Mouse (Mus musculus): ENCODE measurements around the gene Wfdc16. TPM values are rescaled to one million over a fixed set of nuclear protein-coding genes. Genes with fewer than 3 reads are reported as not detected.
"Not testable (repeated sequence)": the region's sequence is repeated elsewhere in the genome, so short reads cannot be mapped to it uniquely, and the experiment has no call there.

Wfdc16 gene
- polyA plus RNA-seq, 1 experiment from 2014 or later, result not detected

DNA sequence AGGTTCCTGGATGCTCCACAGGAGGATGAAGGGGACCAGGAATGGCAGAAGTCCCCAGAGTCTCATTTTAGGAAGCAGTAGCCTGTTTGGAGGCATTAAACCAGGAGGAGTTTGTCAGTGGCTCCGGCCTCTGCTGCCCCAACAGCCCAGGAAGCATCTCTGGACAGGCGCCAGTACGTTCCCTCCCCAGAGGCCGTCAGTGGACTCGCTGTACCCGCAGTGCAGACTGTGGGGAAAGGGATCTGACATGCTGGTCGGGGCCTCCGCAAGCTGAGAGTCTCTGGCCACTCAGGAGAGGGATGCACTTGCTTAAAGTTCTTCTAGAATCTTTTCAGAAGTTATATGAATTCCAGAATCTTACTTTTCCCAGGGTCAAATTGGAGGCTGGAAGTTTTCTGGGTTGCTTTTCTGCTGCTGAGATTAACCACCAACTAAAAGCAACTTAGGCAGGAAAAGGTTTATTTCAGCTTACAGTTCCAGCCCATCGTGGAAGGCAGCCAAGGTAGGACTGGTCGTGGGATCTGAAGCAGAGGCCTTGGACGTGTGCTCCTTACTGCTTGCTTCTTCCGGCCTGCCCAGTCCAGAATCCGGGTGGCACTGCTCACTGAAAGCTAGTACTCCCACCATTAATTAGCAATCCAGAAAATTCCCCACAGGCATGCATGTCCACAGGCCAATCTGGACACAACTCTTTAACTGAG, 53.4 kb downstream of the Wfdc16 start, which contains the start of gene Wfdc6a:
TSS of gene Wfdc6a (minus strand) at position 423 of the 701 bp plus-strand sequence.
- not testable (repeated sequence) for H3K36me3 ChIP-seq (replicated peaks); ATAC-seq (ENCODE audit: low FRiP score); H3K9me3 ChIP-seq; H3K27ac ChIP-seq; H3K4me3 ChIP-seq (replicated peaks); H3K9ac ChIP-seq; H3K4me1 ChIP-seq; H3K27me3 ChIP-seq; H3K4me2 ChIP-seq
- WGBS, result 71% methylated on average over 13 of the region's 13 CpGs

Other genes starting within 250 kb of the Wfdc16 start
- gene Slpi, start 249.7 kb downstream of the Wfdc16 start, polyA plus RNA-seq (2016; fragmentation: Nextera tagmentation; extraction: Ambion mirVana), result 0.41 TPM in 1 of 2 replicates, not detected in the other
- gene Rbpjl, start 235.7 kb downstream of the Wfdc16 start, polyA plus RNA-seq (2016; fragmentation: Nextera tagmentation; extraction: Ambion mirVana), result 0.08 and 0.09 TPM in 2 replicates
- 3.3 and 4.0 TPM in 2 replicates for gene Matn4, start 233.6 kb downstream of the Wfdc16 start, polyA plus RNA-seq (2016; fragmentation: Nextera tagmentation; extraction: Ambion mirVana)
- 12.1 and 12.6 TPM in 2 replicates for gene Sdc4, start 194.9 kb downstream of the Wfdc16 start, polyA plus RNA-seq (2016; fragmentation: Nextera tagmentation; extraction: Ambion mirVana)
- 60.5 and 67.4 TPM in 2 replicates for gene Sys1, start 181.8 kb downstream of the Wfdc16 start, polyA plus RNA-seq (2016; fragmentation: Nextera tagmentation; extraction: Ambion mirVana)
- gene Gm20458, start 177.8 kb downstream of the Wfdc16 start, polyA plus RNA-seq (2016; fragmentation: Nextera tagmentation; extraction: Ambion mirVana), result 4.7 and 6.2 TPM in 2 replicates
- not detected in 2 replicates for gene Trp53tg5, start 165.1 kb downstream of the Wfdc16 start, polyA plus RNA-seq (2016; fragmentation: Nextera tagmentation; extraction: Ambion mirVana)
- gene Dbndd2, start 152.7 kb downstream of the Wfdc16 start, polyA plus RNA-seq (2016; fragmentation: Nextera tagmentation; extraction: Ambion mirVana), result 4.6 and 4.7 TPM in 2 replicates
- 43.3 and 45.2 TPM in 2 replicates for gene Pigt, start 141.3 kb downstream of the Wfdc16 start, polyA plus RNA-seq (2016; fragmentation: Nextera tagmentation; extraction: Ambion mirVana)
- gene Wfdc2, start 76.4 kb downstream of the Wfdc16 start, polyA plus RNA-seq (2016; fragmentation: Nextera tagmentation; extraction: Ambion mirVana), result 29.9 and 34.5 TPM in 2 replicates
- not detected in 2 replicates for gene Spint3, start 65.3 kb downstream of the Wfdc16 start, polyA plus RNA-seq (2016; fragmentation: Nextera tagmentation; extraction: Ambion mirVana)
- gene Wfdc6a, start 53.3 kb downstream of the Wfdc16 start, polyA plus RNA-seq (2016; fragmentation: Nextera tagmentation; extraction: Ambion mirVana), result not detected in 2 replicates
- not detected in 2 replicates for gene Eppin, start 45.2 kb downstream of the Wfdc16 start, polyA plus RNA-seq (2016; fragmentation: Nextera tagmentation; extraction: Ambion mirVana)
- not detected in 2 replicates for gene Wfdc6b, start 25.3 kb downstream of the Wfdc16 start, polyA plus RNA-seq (2016; fragmentation: Nextera tagmentation; extraction: Ambion mirVana)
- gene Wfdc8, start 25.2 kb downstream of the Wfdc16 start, polyA plus RNA-seq (2016; fragmentation: Nextera tagmentation; extraction: Ambion mirVana), result not detected in 2 replicates
- not detected in 2 replicates for gene Wfdc10, start 17.2 kb upstream of the Wfdc16 start, polyA plus RNA-seq (2016; fragmentation: Nextera tagmentation; extraction: Ambion mirVana)
- not detected in 2 replicates for gene Wfdc9, start 17.8 kb upstream of the Wfdc16 start, polyA plus RNA-seq (2016; fragmentation: Nextera tagmentation; extraction: Ambion mirVana)
- not detected in 2 replicates for gene Wfdc11, start 35.3 kb upstream of the Wfdc16 start, polyA plus RNA-seq (2016; fragmentation: Nextera tagmentation; extraction: Ambion mirVana)
- gene Wfdc13, start 46.3 kb upstream of the Wfdc16 start, polyA plus RNA-seq (2016; fragmentation: Nextera tagmentation; extraction: Ambion mirVana), result not detected in 2 replicates
- gene Spint4, start 59.7 kb upstream of the Wfdc16 start, polyA plus RNA-seq (2016; fragmentation: Nextera tagmentation; extraction: Ambion mirVana), result not detected in 2 replicates
- not detected in 2 replicates for gene Spint5, start 76.5 kb upstream of the Wfdc16 start, polyA plus RNA-seq (2016; fragmentation: Nextera tagmentation; extraction: Ambion mirVana)
- 0.73 and 0.81 TPM in 2 replicates for gene Wfdc3, start 107.1 kb upstream of the Wfdc16 start, polyA plus RNA-seq (2016; fragmentation: Nextera tagmentation; extraction: Ambion mirVana)
- 83.6 and 88.3 TPM in 2 replicates for gene Dnttip1, start 107.2 kb upstream of the Wfdc16 start, polyA plus RNA-seq (2016; fragmentation: Nextera tagmentation; extraction: Ambion mirVana)
- gene Ube2c, start 131.1 kb upstream of the Wfdc16 start, polyA plus RNA-seq (2016; fragmentation: Nextera tagmentation; extraction: Ambion mirVana), result 601 and 611 TPM in 2 replicates
- 1.3 TPM in 1 of 2 replicates, not detected in the other for gene Tnnc2, start 141.2 kb upstream of the Wfdc16 start, polyA plus RNA-seq (2016; fragmentation: Nextera tagmentation; extraction: Ambion mirVana)
- gene Snx21, start 147.0 kb upstream of the Wfdc16 start, polyA plus RNA-seq (2016; fragmentation: Nextera tagmentation; extraction: Ambion mirVana), result 11.5 and 13.0 TPM in 2 replicates
- gene Acot8, start 166.1 kb upstream of the Wfdc16 start, polyA plus RNA-seq (2016; fragmentation: Nextera tagmentation; extraction: Ambion mirVana), result 13.2 and 13.7 TPM in 2 replicates
- gene Zswim3, start 166.3 kb upstream of the Wfdc16 start, polyA plus RNA-seq (2016; fragmentation: Nextera tagmentation; extraction: Ambion mirVana), result 10.2 and 10.7 TPM in 2 replicates
- gene Zswim1, start 183.9 kb upstream of the Wfdc16 start, polyA plus RNA-seq (2016; fragmentation: Nextera tagmentation; extraction: Ambion mirVana), result 21.4 and 25.7 TPM in 2 replicates
- not detected in 2 replicates for gene Spata25, start 189.7 kb upstream of the Wfdc16 start, polyA plus RNA-seq (2016; fragmentation: Nextera tagmentation; extraction: Ambion mirVana)
- gene Ctsa, start 194.1 kb upstream of the Wfdc16 start, polyA plus RNA-seq (2016; fragmentation: Nextera tagmentation; extraction: Ambion mirVana), result 85.8 and 88.3 TPM in 2 replicates
- 4.2 and 4.6 TPM in 2 replicates for gene Neurl2, start 194.7 kb upstream of the Wfdc16 start, polyA plus RNA-seq (2016; fragmentation: Nextera tagmentation; extraction: Ambion mirVana)
- gene Pltp, start 218.9 kb upstream of the Wfdc16 start, polyA plus RNA-seq (2016; fragmentation: Nextera tagmentation; extraction: Ambion mirVana), result 39.0 and 40.4 TPM in 2 replicates
- 92.9 and 96.3 TPM in 2 replicates for gene Pcif1, start 240.5 kb upstream of the Wfdc16 start, polyA plus RNA-seq (2016; fragmentation: Nextera tagmentation; extraction: Ambion mirVana)

All from forebrain, embryonic 12.5 days (tissue).